Mouse (Mus musculus) liver, embryonic 12.5 days (tissue): ENCODE results near the gene Nek4. TPM values are rescaled to one million over a fixed set of nuclear protein-coding genes. Genes with fewer than 3 reads are reported as not detected.
A peak's percentile ranks its signal among the peaks of the same experiment; 100 is the strongest.

ENCODE experiments used
- ATAC-seq: fragments of 200-750 bp; cut with Nextera tagmentation; 2 replicates; pipeline ENCODE4 v1.8.0; 2017; ENCODE audit warnings: moderate number of reproducible peaks, mild to moderate bottlenecking, moderate library complexity
- H3K27ac ChIP-seq: fragments of 300-500 bp; sonication (generic); 2 replicates; pipeline ENCODE4 v1.5.1; 2016; ENCODE audit warnings: mild to moderate bottlenecking
- H3K27me3 ChIP-seq: fragments of 300-500 bp; sonication (generic); replicated peaks from 2 replicates; pipeline ENCODE4 v1.6.1; 2016; ENCODE audit warnings: mild to moderate bottlenecking, moderate library complexity
- H3K36me3 ChIP-seq: fragments of 300-500 bp; sonication (generic); 2 replicates; pipeline ENCODE4 v1.6.1; 2016; ENCODE audit warnings: mild to moderate bottlenecking, moderate library complexity
- H3K4me1 ChIP-seq: fragments of 300-500 bp; sonication (generic); 2 replicates; pipeline ENCODE4 v1.6.1; 2016
- H3K4me2 ChIP-seq: fragments of 300-500 bp; sonication (generic); 2 replicates; pipeline ENCODE4 v1.6.1; 2016; ENCODE audit warnings: mild to moderate bottlenecking, moderate library complexity
- H3K4me3 ChIP-seq: fragments of 300-500 bp; sonication (generic); 2 replicates; pipeline ENCODE4 v1.5.1; 2016; ENCODE audit warnings: mild to moderate bottlenecking, moderate library complexity
- H3K9ac ChIP-seq: fragments of 300-500 bp; sonication (generic); 2 replicates; pipeline ENCODE4 v1.6.1; 2016; ENCODE audit warnings: mild to moderate bottlenecking, moderate library complexity
- H3K9me3 ChIP-seq: fragments of 300-500 bp; sonication (generic); replicated peaks from 2 replicates; pipeline ENCODE4 v1.6.1; 2016; ENCODE audit warnings: mild to moderate bottlenecking, moderate library complexity
- WGBS: fragments of 180-500 bp; shearing (Covaris S2); methylation state at CpG from one replicate; pipeline ENCODE4 v1.1.7; 2016; ENCODE audit not compliant: insufficient replicate concordance; 5-methylcytosine and 5-hydroxymethylcytosine counted together
- polyA plus RNA-seq: library from polyadenylated mRNA; unstranded; fragments of >200 nt; fragmentation: Nextera tagmentation; extraction: Ambion mirVana; gene quantifications from 2 replicates; pipeline ENCODE4 v1.2.1, GENCODE M21; 2016

Nek4 gene
- polyA plus RNA-seq: 9.3 and 9.4 TPM in 2 replicates

DNA sequence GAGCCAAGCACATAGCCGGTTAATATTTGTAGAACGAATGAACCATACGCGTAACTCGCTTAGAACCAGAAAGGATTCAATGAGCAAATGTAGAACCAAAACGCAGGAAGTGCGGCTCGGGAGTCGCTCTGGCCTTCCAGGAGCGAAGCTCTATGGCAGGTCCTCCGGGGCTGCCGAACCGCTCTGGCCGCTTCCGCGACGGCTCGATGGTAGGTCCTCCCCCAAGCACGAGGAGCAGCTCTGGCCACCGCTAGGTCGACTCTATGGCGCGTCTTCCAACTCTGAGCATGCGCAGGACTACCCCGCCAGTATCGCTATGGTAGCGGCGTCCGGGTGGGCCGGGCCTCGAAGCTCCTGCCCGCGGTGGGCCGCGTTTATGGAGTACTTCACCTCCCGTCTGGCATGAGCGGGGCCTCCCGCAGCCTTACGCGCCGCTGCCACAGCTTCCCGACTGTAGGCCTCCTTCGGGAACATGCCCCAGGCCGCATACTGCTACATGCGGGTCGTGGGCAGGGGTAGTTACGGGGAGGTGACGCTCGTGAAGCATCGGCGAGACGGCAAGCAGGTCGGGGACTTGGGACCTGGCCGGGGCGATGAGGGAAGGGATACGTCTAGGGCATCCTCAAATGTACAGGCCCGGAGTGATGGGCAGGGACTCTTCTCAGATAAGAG, at the start of gene Nek4:
Nek4 (plus strand) TSS at position 224 of the 672 bp plus-strand sequence.
- Histone ChIP-seq H3K4me2 (peak within 1 kb of the TSS; percentile 97), H3K27me3 (peaks cover 3% of the 10 kb centered on the region), H3K4me1 (peaks cover 19% of the 10 kb centered on the region), H3K9ac (peak within 1 kb of the TSS; percentile 84), H3K4me3 (peak within 1 kb of the TSS; percentile 83), H3K36me3 (peaks cover 9% of the 10 kb centered on the region; the same call in 1 of the 2 replicates), H3K9me3 (no peaks in the 10 kb centered on the region), H3K27ac (peak within 1 kb of the TSS; percentile 78)
- ATAC-seq: peak; percentile 99
- WGBS: under 1% methylated on average over 57 of the region's 57 CpGs

DNA sequence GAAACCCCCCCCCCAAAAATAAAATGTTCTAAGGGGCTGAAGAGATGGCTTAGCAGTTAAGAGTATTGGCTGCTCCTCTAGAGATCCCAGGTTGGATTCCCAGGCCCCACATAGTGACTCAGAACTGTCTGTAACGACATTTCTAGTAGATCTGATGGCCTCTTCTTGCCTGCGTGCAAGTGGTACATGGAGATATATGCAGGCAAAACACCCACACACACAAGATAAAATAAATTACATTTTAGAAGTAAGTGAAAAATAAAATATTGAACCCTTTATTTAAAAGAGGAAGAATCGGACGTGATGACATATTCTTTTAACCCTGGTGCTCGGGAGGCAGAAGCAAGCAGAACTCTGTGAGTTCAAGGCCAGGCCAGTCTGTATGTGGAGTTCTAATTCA, 48.5 kb upstream of the Nek4 start:
- H3K36me3 ChIP-seq: no peaks in the 10 kb centered on the region
- 67% methylated on average over 5 of the region's 5 CpGs for WGBS
- no peak overlapping the region for H3K4me3 ChIP-seq
- no peaks in the 10 kb centered on the region for H3K27me3 ChIP-seq
- H3K4me2 ChIP-seq: no peak overlapping the region
- H3K9ac ChIP-seq: no peak overlapping the region
- no peak for ATAC-seq
- H3K9me3 ChIP-seq: no peaks in the 10 kb centered on the region
- no peak overlapping the region for H3K27ac ChIP-seq
- H3K4me1 ChIP-seq: no peaks in the 10 kb centered on the region

DNA sequence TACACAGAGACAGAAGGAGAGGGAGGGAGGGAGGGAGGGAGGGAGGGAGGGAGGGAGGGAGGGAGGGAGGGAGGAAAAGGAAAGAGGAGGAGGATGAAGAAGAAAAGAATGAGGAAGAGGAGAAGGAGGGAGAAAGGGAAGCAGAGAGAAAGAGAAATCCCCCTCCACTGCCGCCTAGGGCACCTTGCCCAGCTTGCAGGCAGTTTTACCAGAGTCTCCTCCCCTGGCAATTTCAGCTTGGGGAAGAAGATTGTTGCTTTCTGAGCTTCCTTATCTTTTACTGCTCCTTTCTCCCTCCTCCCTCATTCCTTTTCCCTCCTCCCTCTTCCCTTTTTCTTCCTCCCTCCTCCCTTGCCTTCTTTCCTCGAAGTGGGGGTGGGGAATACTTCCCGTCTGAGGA, 48.1 kb upstream of the Nek4 start:
- no peak overlapping the region for H3K27ac ChIP-seq
- no peak for ATAC-seq
- no peaks in the 10 kb centered on the region for H3K9me3 ChIP-seq
- no peak overlapping the region for H3K4me3 ChIP-seq
- H3K9ac ChIP-seq: no peak overlapping the region
- 50% methylated on average over 3 of the region's 3 CpGs for WGBS
- no peak overlapping the region for H3K4me2 ChIP-seq
- no peaks in the 10 kb centered on the region for H3K27me3 ChIP-seq
- no peaks in the 10 kb centered on the region for H3K4me1 ChIP-seq
- H3K36me3 ChIP-seq: no peaks in the 10 kb centered on the region

DNA sequence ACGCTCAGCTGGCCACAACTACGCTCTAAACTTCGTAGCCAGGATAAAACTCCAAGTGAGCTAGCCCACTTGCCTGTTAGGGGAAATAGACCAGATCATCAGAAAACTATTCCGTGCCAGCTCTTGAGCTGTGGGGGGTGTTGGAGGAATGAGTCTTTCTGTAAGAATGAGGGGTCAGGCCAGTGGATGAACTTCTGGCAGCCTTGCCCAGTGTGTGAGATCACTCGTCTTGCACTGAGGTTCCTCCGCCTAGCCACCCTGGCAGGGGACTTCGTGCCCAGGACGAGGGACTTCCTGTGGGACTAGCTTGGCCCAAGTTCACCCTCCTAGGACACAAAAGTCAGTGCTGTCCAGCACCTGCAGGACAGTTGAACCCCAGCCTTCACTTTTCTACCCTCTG, 46.9 kb upstream of the Nek4 start:
- no peak for ATAC-seq
- H3K9ac ChIP-seq: no peak overlapping the region
- no peaks in the 10 kb centered on the region for H3K36me3 ChIP-seq
- 69% methylated on average over 8 of the region's 8 CpGs for WGBS
- H3K4me3 ChIP-seq: no peak overlapping the region
- no peaks in the 10 kb centered on the region for H3K27me3 ChIP-seq
- H3K4me1 ChIP-seq: no peaks in the 10 kb centered on the region
- H3K4me2 ChIP-seq: no peak overlapping the region
- H3K27ac ChIP-seq: no peak overlapping the region
- H3K9me3 ChIP-seq: no peaks in the 10 kb centered on the region

DNA sequence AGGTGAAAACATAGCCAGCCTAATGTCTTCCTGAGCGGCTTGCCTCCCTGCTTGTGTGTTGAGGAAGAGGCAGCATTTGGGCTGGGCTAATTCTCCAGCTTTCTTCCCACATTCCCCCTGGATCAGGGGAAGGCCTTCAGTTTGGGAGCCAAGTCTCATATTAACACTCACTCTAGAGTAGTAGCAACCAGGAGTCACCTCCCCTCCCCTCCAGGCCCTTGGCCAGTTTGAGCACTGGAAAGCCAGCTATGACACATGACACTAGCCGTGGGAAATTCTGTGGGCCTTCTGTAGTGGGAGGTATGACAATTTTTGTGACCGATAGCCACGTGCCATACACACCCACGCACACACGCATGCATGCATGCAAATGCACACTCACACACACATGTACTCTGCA, 45.2 kb upstream of the Nek4 start:
- Histone ChIP-seq H3K27ac (no peak overlapping the region), H3K4me1 (no peaks in the 10 kb centered on the region), H3K4me3 (no peak overlapping the region), H3K36me3 (no peaks in the 10 kb centered on the region), H3K27me3 (no peaks in the 10 kb centered on the region), H3K9ac (no peak overlapping the region), H3K4me2 (no peak overlapping the region), H3K9me3 (no peaks in the 10 kb centered on the region)
- WGBS: 80% methylated on average over 6 of the region's 6 CpGs
- no peak for ATAC-seq

DNA sequence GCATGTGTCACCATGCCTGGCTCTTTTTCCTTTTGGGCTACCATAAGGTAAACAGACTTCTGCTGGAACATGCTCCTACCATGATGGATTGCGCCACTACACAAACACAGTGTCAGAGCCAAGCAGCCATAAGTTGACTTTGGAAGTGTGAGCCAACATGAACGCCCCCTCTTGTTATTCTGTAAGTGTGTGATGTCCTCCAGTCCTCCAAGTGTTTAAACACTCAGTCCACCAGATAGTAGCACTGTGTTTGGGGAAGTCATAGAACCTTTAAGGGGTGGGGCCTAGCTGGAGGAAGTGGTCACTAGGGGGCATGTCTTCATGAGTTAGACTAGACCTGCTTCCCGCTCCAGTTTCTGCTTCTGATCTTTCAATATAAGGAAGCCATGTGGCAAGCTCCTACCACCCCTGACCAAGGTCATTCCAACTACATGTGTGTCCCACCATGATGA, 43.3 kb upstream of the Nek4 start:
- WGBS: 52% methylated on average over 3 of the region's 3 CpGs
- Histone ChIP-seq H3K27ac (no peak overlapping the region), H3K9me3 (no peaks in the 10 kb centered on the region), H3K4me1 (no peaks in the 10 kb centered on the region), H3K4me2 (no peak overlapping the region), H3K27me3 (no peaks in the 10 kb centered on the region), H3K4me3 (no peak overlapping the region), H3K9ac (no peak overlapping the region), H3K36me3 (no peaks in the 10 kb centered on the region)
- ATAC-seq: peak; percentile 70

DNA sequence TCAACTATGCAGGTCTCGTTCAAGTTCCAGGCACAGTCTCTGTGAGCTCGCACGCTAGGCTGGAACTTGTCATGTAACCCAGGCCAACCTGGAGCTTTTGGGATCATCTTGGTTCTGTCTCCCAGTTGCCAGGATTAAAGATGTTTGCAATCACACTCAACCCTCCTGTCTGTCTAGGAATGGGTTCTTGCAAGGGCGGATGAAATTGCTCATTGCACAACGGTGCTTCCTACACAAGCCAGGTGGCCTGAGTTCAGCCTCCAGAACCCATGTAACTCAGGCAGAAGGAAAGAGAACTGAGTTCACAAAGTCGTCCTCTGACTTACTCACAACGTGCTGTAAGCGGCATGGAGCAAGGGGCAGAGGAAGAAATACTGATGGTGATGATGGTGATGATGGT, 40.0 kb upstream of the Nek4 start:
- H3K36me3 ChIP-seq: no peaks in the 10 kb centered on the region
- 73% methylated on average over 8 of the region's 8 CpGs for WGBS

DNA sequence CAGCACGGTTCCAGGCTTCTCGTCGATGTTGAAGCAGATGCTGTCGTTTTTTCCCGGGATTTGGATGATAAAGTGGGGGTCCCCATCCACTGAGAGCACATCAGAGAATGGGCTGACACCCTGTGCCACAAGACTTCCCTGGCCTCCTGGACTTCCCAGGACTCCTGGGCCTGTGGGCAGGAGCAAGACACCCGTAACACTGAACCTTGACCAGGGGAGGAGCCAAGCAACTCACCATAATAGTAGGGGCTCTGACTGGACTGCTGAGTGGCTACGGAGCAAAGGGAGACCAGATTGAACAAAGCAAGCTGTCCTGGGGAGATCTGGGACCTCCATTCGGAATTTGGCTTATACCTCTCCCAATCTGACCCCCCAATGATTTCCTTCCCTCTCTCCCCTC, 38.5 kb upstream of the Nek4 start:
- H3K9ac ChIP-seq: no peak overlapping the region
- no peak for ATAC-seq
- no peak overlapping the region for H3K27ac ChIP-seq
- no peaks in the 10 kb centered on the region for H3K9me3 ChIP-seq
- 68% methylated on average over 8 of the region's 8 CpGs for WGBS
- no peaks in the 10 kb centered on the region for H3K36me3 ChIP-seq
- H3K4me3 ChIP-seq: no peak overlapping the region
- H3K4me1 ChIP-seq: no peaks in the 10 kb centered on the region
- H3K27me3 ChIP-seq: 0 out of 2 replicates have a peak, but pooled peaks cover 3% of the 10 kb centered on the region
- H3K4me2 ChIP-seq: no peak overlapping the region

More for the DNA sequence above, 40.0 kb upstream of the Nek4 start:
- H3K27ac ChIP-seq: no peak overlapping the region
- no peak overlapping the region for H3K4me3 ChIP-seq
- H3K9ac ChIP-seq: no peak overlapping the region
- no peaks in the 10 kb centered on the region for H3K27me3 ChIP-seq
- H3K4me2 ChIP-seq: no peak overlapping the region
- no peaks in the 10 kb centered on the region for H3K4me1 ChIP-seq
- ATAC-seq: no peak
- H3K9me3 ChIP-seq: no peaks in the 10 kb centered on the region

DNA sequence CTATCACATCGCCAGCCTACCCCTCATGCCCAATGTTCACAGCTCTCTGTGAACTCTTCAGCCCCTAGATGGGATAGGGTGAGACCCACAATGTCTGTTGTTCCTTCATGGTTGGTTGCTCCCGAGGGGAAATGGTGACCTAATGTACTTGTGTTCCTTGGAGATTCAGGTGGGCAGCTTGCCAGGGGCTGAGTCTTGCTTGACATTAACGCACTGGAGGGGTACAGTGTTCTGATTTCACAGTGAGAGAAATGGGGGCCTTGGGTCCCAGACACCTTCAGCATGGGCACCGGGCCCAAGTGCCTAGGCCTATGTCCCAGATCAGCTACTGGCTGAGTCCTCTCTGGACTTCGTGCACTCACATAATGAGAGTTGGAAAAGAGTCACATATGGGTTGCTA, 37.8 kb upstream of the Nek4 start:
- Histone ChIP-seq H3K4me2 (no peak overlapping the region), H3K36me3 (0 out of 2 replicates have a peak, but pooled peaks cover 4% of the 10 kb centered on the region), H3K9ac (no peak overlapping the region), H3K27me3 (0 out of 2 replicates have a peak, but pooled peaks cover 3% of the 10 kb centered on the region), H3K9me3 (no peaks in the 10 kb centered on the region), H3K4me1 (no peaks in the 10 kb centered on the region), H3K27ac (no peak overlapping the region), H3K4me3 (no peak overlapping the region)
- no peak for ATAC-seq
- WGBS: 60% methylated on average over 5 of the region's 5 CpGs

DNA sequence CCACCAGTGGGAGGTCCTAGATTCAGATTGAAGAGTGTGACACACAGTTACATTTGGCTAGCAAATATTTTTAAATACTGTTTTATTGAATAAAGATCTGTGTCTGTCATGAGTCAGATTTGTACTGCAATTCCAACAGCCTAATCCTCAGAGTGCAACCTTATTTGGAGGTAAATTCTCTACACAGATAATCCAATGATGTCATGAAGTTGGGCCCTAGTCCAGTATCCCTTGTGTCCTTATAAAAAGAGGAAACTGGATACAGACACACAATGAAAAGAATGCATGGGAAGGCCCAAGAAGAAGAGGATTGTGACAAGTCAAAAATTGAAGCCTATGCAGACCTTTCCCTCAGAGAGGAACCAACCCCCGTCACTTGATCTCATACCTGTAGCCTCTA, 34.7 kb upstream of the Nek4 start:
- 81% methylated on average over 1 of the region's 1 CpGs for WGBS
- H3K4me1 ChIP-seq: no peaks in the 10 kb centered on the region
- no peak overlapping the region for H3K4me3 ChIP-seq
- H3K27me3 ChIP-seq: 0 out of 2 replicates have a peak, but pooled peaks cover 3% of the 10 kb centered on the region
- no peak for ATAC-seq
- H3K36me3 ChIP-seq: 0 out of 2 replicates have a peak, but pooled peaks cover 4% of the 10 kb centered on the region
- H3K9ac ChIP-seq: no peak overlapping the region
- H3K9me3 ChIP-seq: no peaks in the 10 kb centered on the region
- H3K27ac ChIP-seq: no peak overlapping the region
- no peak overlapping the region for H3K4me2 ChIP-seq

DNA sequence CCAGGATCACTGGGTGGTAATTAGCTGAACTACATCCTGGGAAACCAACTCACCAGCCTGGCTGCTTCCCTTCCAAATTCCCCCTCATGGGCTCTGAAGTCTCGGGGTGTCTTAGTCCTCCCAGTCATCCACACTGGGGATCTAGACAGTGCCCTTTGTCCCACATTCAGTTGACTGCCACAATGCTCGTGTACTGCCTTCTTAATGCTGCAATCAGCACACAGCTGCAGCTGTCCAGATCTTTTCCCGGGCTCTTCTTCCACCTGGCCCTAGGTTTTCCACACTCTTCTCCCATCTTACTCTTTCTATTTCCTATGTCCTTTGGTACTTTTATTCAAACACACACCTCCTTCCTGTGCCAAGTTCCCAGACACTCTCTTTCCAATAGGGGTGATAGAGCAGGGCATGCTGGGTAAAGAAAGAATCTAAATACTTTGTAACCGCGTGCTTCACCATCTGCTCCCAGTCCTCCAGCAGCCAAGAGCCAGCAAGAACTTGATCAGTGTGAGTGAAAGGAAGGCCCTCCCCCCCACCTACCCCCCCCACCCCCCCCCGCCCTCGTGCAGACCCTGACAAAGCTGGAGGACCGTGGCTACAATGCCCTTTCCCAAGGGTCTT, 29.0 kb upstream of the Nek4 start:
- WGBS: 53% methylated on average over 8 of the region's 8 CpGs
- H3K27ac ChIP-seq: no peak overlapping the region

DNA sequence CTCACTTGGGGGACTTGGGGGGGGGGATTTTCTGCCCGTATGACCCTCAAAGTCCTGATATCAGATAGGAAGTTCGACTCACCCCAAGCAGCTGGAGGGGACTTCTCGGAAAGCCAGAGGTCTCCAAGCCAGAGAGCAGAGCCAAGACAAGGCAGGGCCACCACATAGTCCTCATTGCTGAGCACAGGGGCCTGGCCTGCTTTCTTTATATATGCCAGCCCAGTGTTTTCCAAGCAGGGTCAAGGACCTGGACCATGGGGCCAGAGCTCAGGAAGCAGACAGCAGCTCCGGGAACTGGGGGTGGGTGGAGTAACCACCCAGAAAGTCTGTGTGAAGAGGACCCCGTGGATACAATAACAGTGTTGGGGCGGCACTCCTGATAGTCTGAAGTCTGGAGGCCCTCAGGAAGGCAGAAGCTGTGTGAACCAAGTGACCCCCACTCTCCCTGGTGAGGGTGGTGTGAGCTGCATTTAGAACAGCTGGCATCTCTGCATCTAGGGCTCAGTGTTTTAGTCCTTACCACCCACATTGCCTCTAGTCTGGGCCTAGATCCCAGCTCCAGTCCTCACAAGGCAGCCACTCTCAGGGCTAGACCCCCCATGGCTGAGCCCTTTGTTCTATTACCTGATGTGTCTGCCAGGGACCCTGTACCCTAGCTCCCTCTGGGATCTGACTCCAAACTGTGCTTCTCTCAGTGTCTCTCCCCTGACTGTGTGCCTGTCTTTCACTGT, 27.6 kb upstream of the Nek4 start, which contains the start of gene Itih3:
Itih3 (minus strand) TSS at position 386 of the 731 bp plus-strand sequence.
- no peak within 1 kb of the TSS for H3K4me3 ChIP-seq
- no peak within 1 kb of the TSS for H3K9ac ChIP-seq
- H3K27ac ChIP-seq: peak within 1 kb of the TSS; percentile 42
- H3K9me3 ChIP-seq: no peaks in the 10 kb centered on the region
- 0 out of 2 replicates have a peak, but pooled peaks cover 17% of the 10 kb centered on the region for H3K4me1 ChIP-seq
- peak within 1 kb of the TSS; percentile 21 for H3K4me2 ChIP-seq
- 48% methylated on average over 6 of the region's 6 CpGs for WGBS
- no peaks in the 10 kb centered on the region for H3K36me3 ChIP-seq
- no peaks in the 10 kb centered on the region for H3K27me3 ChIP-seq
- ATAC-seq: peak; percentile 64

More for the DNA sequence above, 29.0 kb upstream of the Nek4 start:
- Histone ChIP-seq H3K4me2 (peak overlapping the region; percentile 21), H3K9ac (no peak overlapping the region), H3K4me1 (0 out of 2 replicates have a peak, but pooled peaks cover 17% of the 10 kb centered on the region), H3K27me3 (0 out of 2 replicates have a peak, but pooled peaks cover 2% of the 10 kb centered on the region), H3K9me3 (no peaks in the 10 kb centered on the region), H3K4me3 (no peak overlapping the region), H3K36me3 (0 out of 2 replicates have a peak, but pooled peaks cover 4% of the 10 kb centered on the region)
- ATAC-seq: no peak
